Mouse (Mus musculus) left cerebral cortex, adult 8-10 months (tissue): Measurements from ENCODE around the gene Ift20. TPM values are rescaled to one million over a fixed set of nuclear protein-coding genes. Genes with fewer than 3 reads are reported as not detected.
"Not testable (repeated sequence)": the region's sequence is repeated elsewhere in the genome, so short reads cannot be mapped to it uniquely, and the experiment has no call there.

Experiments
- DNase-seq, 2 experiments: peaks; one replicate each; pipeline ENCODE4 v3.0.0; 2022; ENCODE audit warnings: low spot score in 2 of 2
- total RNA-seq, 4 experiments: library from RNA; stranded (reverse); gene quantifications; 2 replicates each; pipeline ENCODE4 v1.2.4; 2022

Ift20 gene
- total RNA-seq, 4 experiments from 2014 or later, result 79.7 to 81.6 (median 80.9) TPM

GRCm38 (mm10) chr11:78566775-78567174 is 30.6 kb downstream of the Ift20 start:
- no peak for DNase-seq

GRCm38 (mm10) chr11:78567614-78568013 is 31.5 kb downstream of the Ift20 start:
- no peak for DNase-seq

GRCm38 (mm10) chr11:78568827-78569226 is 32.7 kb downstream of the Ift20 start:
- DNase-seq, result no peak

- DNase-seq, result no peak
These were observed 33.6 kb downstream of the Ift20 start for GRCm38 (mm10) chr11:78569806-78570205.

GRCm38 (mm10) chr11:78571441-78571840 is 35.3 kb downstream of the Ift20 start:
- no peak for DNase-seq

GRCm38 (mm10) chr11:78571854-78572253 is 35.7 kb downstream of the Ift20 start:
- no peak for DNase-seq

- DNase-seq, result not testable (repeated sequence)
These were observed 37.9 kb downstream of the Ift20 start for GRCm38 (mm10) chr11:78574031-78574430.

- DNase-seq, result no peak
These were observed 38.4 kb downstream of the Ift20 start for GRCm38 (mm10) chr11:78574536-78574935.

GRCm38 (mm10) chr11:78574975-78575374 is 38.8 kb downstream of the Ift20 start:
- no peak for DNase-seq

GRCm38 (mm10) chr11:78582848-78583247 is 46.7 kb downstream of the Ift20 start:
- DNase-seq, result no peak

GRCm38 (mm10) chr11:78586099-78586498 is 49.9 kb downstream of the Ift20 start:
- DNase-seq, result no peak

- DNase-seq, result not testable (repeated sequence)
These were observed 51.5 kb downstream of the Ift20 start for GRCm38 (mm10) chr11:78587677-78588076.

Other genes starting within 250 kb of the Ift20 start
- 10 to 100 TPM; 12.0 to 15.3 (median 13.3) TPM for gene BC030499, start 245.5 kb upstream of the Ift20 start, total RNA-seq
- gene Spag5, start 234.8 kb upstream of the Ift20 start, total RNA-seq, result 10 to 100 TPM in 1 of 4 experiments, 1 to 10 TPM in 3; 6.8 to 11.9 (median 7.1) TPM
- gene Aldoc, start 213.4 kb upstream of the Ift20 start, total RNA-seq, result 100 to 1,000 TPM; 784 to 869 (median 811) TPM
- 10 to 100 TPM; 57.1 to 62.1 (median 59.4) TPM for gene Pigs, start 207.9 kb upstream of the Ift20 start, total RNA-seq
- 10 to 100 TPM; 28.5 to 34.5 (median 30.6) TPM for gene Unc119, start 192.9 kb upstream of the Ift20 start, total RNA-seq
- gene Foxn1, start 149.8 kb upstream of the Ift20 start, total RNA-seq, result under 1 TPM in 2 of 4 experiments, not detected in 2; 0.11 to 0.19 TPM
- not detected for gene Slc13a2, start 114.1 kb upstream of the Ift20 start, total RNA-seq
- 10 to 100 TPM in 3 of 4 experiments, 1 to 10 TPM in 1; 8.2 to 15.4 (median 12.2) TPM for gene Slc46a1, start 70.7 kb upstream of the Ift20 start, total RNA-seq
- gene Sarm1, start 38.6 kb upstream of the Ift20 start, total RNA-seq, result 10 to 100 TPM; 32.1 to 36.7 (median 33.1) TPM
- gene Vtn, start 37.3 kb upstream of the Ift20 start, total RNA-seq, result 10 to 100 TPM; 73.4 to 86.0 (median 77.9) TPM
- gene Sebox, start 32.9 kb upstream of the Ift20 start, total RNA-seq, result 1 to 10 TPM; 1.3 to 2.1 (median 1.6) TPM
- gene Tmem199, start 24.2 kb upstream of the Ift20 start, total RNA-seq, result 10 to 100 TPM; 39.4 to 42.9 (median 41.8) TPM
- gene Poldip2, start 24.2 kb upstream of the Ift20 start, total RNA-seq, result 100 to 1,000 TPM; 116 to 125 (median 118) TPM
- gene Tnfaip1, start within 50 bp of the Ift20 start, total RNA-seq, result 10 to 100 TPM; 32.8 to 36.6 (median 34.2) TPM
- gene Tmem97, start 14.4 kb downstream of the Ift20 start, total RNA-seq, result 10 to 100 TPM; 23.7 to 29.6 (median 26.6) TPM
- gene Nlk, start 161.0 kb downstream of the Ift20 start, total RNA-seq, result 10 to 100 TPM; 84.1 to 92.5 (median 87.6) TPM
- 10 to 100 TPM; 17.3 to 23.0 (median 21.9) TPM for gene Ccnq, start 215.4 kb downstream of the Ift20 start, total RNA-seq